Mouse (Mus musculus): ENCODE measurements around the gene Rnaseh1.

DNA sequence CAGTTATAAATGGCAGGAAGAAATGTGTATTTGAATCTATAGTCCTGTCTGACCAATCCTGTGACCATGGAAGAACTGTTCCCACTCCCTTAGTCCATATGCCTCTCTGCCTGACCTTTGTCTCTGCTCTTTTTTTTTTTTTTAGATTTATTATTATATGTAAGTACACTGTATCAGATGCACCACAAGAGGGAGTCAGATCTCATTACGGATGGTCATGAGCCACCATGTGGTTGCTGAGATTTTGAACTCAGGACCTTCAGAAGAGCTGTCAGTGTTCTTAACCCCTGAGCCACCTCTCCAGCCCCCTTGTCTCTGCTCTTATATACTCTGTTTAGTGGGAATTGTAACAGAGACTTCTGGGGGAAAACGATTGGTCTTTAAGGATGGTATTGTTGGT lies 10.6 kb upstream of the Rnaseh1 start:
- TF ChIP-seq POLR2A (IDR thresholded peaks at IDR 0.05; ENCODE audit: extremely low read depth, insufficient read depth, low read length) (no peak), CTCF (IDR thresholded peaks at IDR 0.05; ENCODE audit: low read depth, low read length) (no peak)
